Mouse (Mus musculus) monocyte, adult 5-6 weeks (primary cell): Measurements from ENCODE around the gene Fut2. TPM values are rescaled to one million over a fixed set of nuclear protein-coding genes. Genes with fewer than 3 reads are reported as not detected.

Experiments used
- ATAC-seq: fragments of 153-309, 156-312 bp; replicated peaks from 2 replicates; pipeline ENCODE4 v1.8.0; 2017; ENCODE audit warnings: mild to moderate bottlenecking; ENCODE audit not compliant: low TSS enrichment, insufficient number of reproducible peaks, severe bottlenecking, poor library complexity, low FRiP score
- total RNA-seq: library from RNA; stranded (forward); fragments of 200-1000, 200-491, 200-594 nt; gene quantifications from 3 replicates; pipeline ENCODE4 v1.2.3, GENCODE M21; 2017

The Fut2 gene
- total RNA-seq: 1.4 TPM in 1 of 3 replicates, not detected in the others

- ATAC-seq: no peak
Measured at GRCm38 (mm10) chr7:45666161-45666560, at the start of gene Fut2. Fut2 (minus strand) TSS chr7:45666394.

GRCm38 (mm10) chr7:45715090-45715708 is 49.0 kb upstream of the Fut2 start, which contains the start of gene Rpl18:
Rpl18 (plus strand) TSS chr7:45715457.
- ATAC-seq: peak; percentile 66

- no peak for ATAC-seq
Measured at GRCm38 (mm10) chr7:45714630-45715089, 48.5 kb upstream of the Fut2 start.

- no peak for ATAC-seq
Measured at GRCm38 (mm10) chr7:45713881-45714520, 47.8 kb upstream of the Fut2 start.

DNA sequence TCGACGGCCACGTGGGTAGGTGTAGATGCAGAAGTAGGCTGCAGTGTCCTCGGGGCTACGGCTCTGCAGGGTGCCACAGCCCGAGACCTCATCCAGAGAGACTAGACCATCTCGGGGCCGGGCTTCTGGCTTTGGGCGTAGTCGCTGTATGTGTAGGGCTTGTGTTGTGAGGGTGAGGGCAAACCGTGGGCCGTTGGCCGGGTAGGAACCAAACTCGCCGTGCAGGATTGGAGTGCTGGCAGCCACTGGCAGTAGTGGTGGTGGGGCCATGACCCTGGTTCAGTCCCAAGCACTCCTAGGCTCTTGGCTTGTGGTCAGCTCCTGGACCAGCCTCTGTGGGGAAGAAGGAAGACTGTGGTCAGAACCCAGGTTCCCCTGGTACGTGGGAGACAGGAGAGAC is 47.2 kb upstream of the Fut2 start:
- no peak for ATAC-seq

- ATAC-seq: no peak
Measured at GRCm38 (mm10) chr7:45712022-45712757, 46.0 kb upstream of the Fut2 start.

DNA sequence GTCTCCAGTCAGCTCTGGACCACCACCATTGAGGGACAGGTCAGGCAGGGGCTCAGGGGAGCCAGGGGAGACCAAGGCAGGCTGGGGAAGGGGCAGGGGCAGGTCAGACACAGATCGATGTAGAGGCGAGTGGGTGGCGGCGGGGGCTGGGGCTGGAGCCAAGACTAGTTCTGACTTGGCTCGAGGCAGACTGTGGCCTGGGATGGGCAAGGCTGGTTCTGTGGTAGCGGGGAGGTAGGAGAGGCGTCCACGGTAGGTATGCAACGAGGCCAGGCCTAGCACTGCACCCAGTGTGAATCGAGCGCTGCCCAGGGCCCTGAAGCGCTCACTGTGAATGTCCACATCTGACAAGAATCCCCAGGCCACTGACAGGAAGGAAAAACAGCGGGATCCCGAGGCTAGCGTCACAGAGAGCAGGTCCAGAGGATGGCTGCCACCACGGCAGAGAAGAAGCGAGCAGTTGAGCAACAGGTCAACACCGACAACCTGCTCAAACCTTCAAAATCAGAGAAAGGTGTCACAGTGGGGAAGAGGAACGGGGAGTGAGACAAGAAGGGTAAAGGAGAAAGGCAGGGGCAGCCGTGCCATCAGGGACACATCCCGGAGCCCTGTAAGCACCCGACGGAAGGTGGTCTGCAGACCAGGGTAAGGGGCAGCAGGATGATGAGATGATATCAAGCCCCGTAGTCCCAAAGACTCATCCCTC is 45.3 kb upstream of the Fut2 start:
- no peak for ATAC-seq

DNA sequence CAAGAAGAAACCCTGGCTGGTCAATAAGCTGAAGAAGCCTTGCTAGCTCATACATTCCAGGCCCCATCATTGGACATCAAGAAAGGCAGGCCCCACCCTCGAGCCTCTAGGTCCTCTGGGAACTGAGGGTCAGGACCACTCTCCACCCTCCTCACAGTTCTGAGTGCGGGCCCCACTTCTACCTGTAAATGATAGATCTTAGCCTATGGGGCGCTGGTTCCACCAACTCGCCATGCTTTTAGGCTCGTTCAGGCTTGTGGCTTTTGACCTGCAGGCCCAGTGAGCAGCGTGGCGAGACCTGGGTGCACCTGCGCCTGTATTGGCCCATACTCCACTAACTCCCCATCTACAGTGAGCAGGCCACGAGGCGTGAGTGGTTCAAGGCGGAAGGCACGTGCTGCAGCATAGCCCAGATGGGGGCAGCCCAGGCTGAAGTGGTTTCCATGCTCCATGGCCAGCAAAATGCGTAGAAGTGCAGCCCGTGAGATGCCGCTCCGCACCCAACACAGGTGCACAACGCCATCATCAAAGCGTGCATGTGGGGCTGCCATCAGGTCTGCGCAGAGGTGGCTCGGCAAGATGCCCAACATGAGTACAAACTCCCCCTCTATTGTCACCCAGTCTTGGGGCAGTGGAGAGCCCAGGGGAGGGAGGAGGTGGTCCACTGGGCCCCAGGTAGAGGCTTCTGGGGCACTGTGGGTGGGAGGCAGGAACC is 44.4 kb upstream of the Fut2 start:
- no peak for ATAC-seq

- ATAC-seq: no peak
Measured at GRCm38 (mm10) chr7:45709677-45710355, 43.6 kb upstream of the Fut2 start.

GRCm38 (mm10) chr7:45709036-45709435 is 42.8 kb upstream of the Fut2 start:
- ATAC-seq: no peak

DNA sequence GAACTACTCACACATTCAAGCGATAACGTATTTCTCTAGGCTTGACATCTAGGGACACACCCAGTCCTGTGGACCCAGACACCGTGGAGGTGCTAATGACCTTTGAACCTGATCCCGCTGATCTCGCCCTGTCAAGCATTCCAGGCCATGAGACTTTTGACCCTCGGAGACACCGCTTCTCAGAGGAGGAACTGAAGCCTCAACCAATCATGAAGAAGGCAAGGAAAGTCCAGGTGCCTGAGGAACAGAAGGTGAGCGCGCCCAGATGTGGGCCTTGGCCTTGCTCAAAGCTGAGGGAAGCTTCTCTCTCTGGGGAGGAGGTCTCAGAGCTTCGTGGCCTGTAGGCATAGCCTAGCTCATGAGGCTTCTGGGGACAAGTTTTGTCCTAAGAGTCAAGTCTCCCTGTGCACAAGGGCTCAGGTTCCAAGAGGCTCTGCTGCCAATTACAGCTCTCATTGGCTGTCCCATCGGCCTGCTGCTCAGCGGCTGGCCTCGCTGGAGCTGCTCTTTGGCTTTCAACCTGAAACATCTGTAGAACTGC is 42.1 kb upstream of the Fut2 start:
- ATAC-seq: no peak

DNA sequence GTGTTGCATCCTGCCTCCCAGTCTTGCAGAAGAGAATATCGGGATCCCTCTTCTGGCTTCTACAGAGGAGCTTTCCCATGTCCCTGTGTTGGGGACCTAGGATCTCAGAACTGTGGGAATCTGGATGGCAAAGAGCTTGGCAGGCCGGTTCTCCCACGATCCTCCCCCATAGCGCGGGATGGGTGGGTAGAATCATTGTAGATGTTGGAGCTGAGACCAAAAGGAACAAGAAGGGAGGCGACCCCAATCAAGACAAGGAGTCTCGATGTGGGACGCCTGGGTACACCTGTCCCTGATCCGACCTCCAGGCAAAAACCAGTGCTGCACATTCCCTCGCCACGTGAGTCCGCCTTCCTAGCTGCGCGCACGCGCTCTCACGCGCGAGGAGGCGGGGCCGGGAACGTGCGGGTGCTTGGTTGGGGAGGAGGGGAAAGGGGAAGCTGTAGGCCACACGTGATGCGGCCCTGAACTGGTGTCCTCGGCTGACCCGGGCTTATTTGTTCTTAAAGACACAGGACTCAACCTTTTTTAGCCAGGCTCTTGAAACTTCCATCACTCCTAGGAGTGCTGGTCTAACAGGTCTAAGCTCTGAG is 41.3 kb upstream of the Fut2 start:
- peak; percentile 47 for ATAC-seq

- no peak for ATAC-seq
Measured at GRCm38 (mm10) chr7:45706721-45707241, 40.6 kb upstream of the Fut2 start.

DNA sequence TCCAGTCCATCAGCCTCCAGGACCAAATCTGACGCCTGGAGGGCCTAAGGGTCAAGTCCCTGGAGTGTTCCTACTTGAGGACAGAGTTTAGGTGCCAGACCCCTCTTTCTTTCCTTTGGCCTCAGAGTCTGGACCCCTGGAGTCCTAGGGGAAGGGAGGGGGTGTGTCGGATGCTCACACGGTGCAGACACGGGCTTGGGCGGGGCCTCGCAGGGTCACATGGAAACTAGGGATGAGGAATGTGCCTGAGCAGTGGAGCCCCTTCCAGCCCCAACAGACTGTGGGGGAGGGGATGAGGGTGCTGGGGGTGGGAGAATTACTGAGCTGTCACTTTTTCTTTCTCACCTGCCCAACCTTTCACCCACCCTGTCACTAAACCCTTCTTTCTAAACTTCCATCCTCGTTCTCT is 39.7 kb upstream of the Fut2 start:
- no peak for ATAC-seq

DNA sequence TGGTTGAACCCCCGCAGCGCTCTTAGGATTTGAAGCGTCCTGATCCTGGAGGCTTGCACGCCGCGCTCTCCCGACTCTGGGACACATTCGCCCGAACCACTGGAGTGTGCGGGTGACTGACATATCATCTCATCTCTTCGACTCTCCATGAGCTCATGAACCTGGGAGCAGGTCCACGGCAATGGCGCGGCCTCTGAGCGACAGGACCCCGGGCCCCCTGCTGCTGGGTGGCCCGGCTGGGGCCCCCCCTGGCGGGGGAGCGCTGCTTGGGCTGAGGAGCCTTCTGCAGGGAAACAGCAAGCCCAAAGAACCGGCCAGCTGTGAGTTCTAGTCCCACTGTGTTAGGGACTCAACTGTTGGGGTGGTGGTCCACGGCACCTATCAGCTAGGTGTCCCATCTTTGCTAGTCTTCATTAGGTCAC is 39.3 kb upstream of the Fut2 start:
- ATAC-seq: no peak

DNA sequence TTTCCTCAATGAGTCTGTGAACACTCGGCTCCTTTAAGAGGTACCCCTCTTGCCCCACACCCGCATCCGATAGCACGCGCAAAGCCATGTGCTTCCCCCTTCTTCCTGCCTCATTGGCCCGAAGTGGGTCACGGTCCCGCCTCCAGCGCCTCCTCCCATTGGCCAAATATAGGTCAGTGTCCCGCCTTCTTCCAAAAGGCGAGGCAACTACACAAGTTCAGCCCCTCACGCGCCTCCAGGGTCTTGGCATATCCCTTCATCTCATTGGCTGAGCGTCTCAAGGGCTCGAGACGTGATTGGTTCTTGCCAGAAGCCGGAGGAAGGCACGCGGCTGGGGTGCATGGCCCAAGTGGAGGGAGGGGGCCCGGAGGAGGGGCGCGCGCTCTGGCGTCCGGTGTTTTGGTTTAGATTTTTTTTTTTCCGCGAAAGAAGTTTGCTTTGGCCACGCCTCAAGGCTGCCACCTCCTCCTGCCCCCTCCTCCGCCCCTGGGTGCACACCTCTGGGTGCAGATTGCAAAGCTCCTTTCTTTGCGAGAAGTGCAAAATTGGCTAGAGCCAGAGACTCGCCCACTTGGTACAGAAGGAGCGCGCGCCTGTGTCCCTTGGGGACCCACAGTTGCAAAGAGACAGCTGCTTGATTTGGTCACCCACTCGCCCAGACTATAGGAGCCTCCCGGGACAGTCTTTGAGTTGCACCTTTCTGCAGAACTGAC is 38.7 kb upstream of the Fut2 start, which contains the start of gene Dbp:
Dbp (plus strand) TSS at position 359 of the 713 bp plus-strand sequence.
- peak; percentile 76 for ATAC-seq
